Mouse (Mus musculus) megakaryocyte, embryonic 14.5 days (primary cell): ENCODE results near the gene Thoc7. TPM values are rescaled to one million over a fixed set of nuclear protein-coding genes. Genes with fewer than 3 reads are reported as not detected.
A peak's percentile ranks its signal among the peaks of the same experiment; 100 is the strongest.

Experiments used
- H3K27me3 ChIP-seq: replicated peaks from 2 replicates; pipeline ENCODE3; 2012; ENCODE audit warnings: inconsistent platforms
- H3K36me3 ChIP-seq: replicated peaks from 2 replicates; pipeline ENCODE3; 2012; ENCODE audit warnings: low read length, inconsistent platforms, mixed read lengths
- H3K4me1 ChIP-seq: 2 replicates; pipeline ENCODE4 v1.6.1; 2012; ENCODE audit warnings: inconsistent platforms
- H3K4me3 ChIP-seq: replicated peaks from 2 replicates; pipeline ENCODE3; 2012; ENCODE audit warnings: moderate library complexity, mild to moderate bottlenecking, inconsistent platforms
- H3K9me3 ChIP-seq: 2 replicates; pipeline ENCODE4 v1.6.1; 2012; ENCODE audit warnings: inconsistent platforms
- FLI1 ChIP-seq: IDR thresholded peaks from 2 replicates; pipeline ENCODE4 v1.6.1; 2012; ENCODE audit warnings: low read length, inconsistent platforms, mixed read lengths
- GATA1 ChIP-seq: IDR thresholded peaks from 3 replicates; pipeline ENCODE4 v1.6.1; 2012; ENCODE audit warnings: mixed read lengths, low read length, inconsistent platforms, borderline replicate concordance
- polyA plus RNA-seq: library from polyadenylated mRNA; stranded (reverse); fragments of >175 nt; gene quantifications from 2 replicates; pipeline ENCODE4 v1.2.3, GENCODE M21; 2012; ENCODE audit warnings: low replicate concordance; ENCODE audit not compliant: insufficient read depth

The Thoc7 gene
- polyA plus RNA-seq, 1 experiment = 9.6 TPM

- H3K36me3 ChIP-seq = no peaks in the 10 kb centered on the region
- no peaks in the 10 kb centered on the region for H3K9me3 ChIP-seq
- peak overlapping the region; percentile 90 for H3K4me3 ChIP-seq
- 0 out of 2 replicates have a peak, but pooled peaks cover 5% of the 10 kb centered on the region for H3K4me1 ChIP-seq
- TF ChIP-seq GATA1 (no peak), FLI1 (no peak)
- H3K27me3 ChIP-seq = peaks cover 12% of the 10 kb centered on the region
Observed at GRCm38 (mm10) chr14:13901611-13902067, 60.0 kb downstream of the Thoc7 start.

Other genes with a start within 250 kb of the Thoc7 start
- not detected in 2 replicates for gene Gm281, start 47.4 kb downstream of the Thoc7 start, polyA plus RNA-seq
- gene Atxn7, start 412 bp downstream of the Thoc7 start, polyA plus RNA-seq = 2.3 TPM in 1 of 2 replicates, not detected in the other
- gene Psmd6, start 159.1 kb upstream of the Thoc7 start, polyA plus RNA-seq = 13.9 and 38.7 TPM in 2 replicates
- gene Olfr720, start 225.0 kb upstream of the Thoc7 start, polyA plus RNA-seq = not detected in 2 replicates